Mouse (Mus musculus): Measurements from ENCODE around the gene Sned1. TPM values are rescaled to one million over a fixed set of nuclear protein-coding genes. Genes with fewer than 3 reads are reported as not detected.
"Not testable (repeated sequence)": the region's sequence is repeated elsewhere in the genome, so short reads cannot be mapped to it uniquely, and the experiment has no call there.

The Sned1 gene
- polyA plus RNA-seq (2016; fragmentation: Nextera tagmentation; extraction: Ambion mirVana), result 7.2 and 8.1 TPM in 2 replicates

DNA sequence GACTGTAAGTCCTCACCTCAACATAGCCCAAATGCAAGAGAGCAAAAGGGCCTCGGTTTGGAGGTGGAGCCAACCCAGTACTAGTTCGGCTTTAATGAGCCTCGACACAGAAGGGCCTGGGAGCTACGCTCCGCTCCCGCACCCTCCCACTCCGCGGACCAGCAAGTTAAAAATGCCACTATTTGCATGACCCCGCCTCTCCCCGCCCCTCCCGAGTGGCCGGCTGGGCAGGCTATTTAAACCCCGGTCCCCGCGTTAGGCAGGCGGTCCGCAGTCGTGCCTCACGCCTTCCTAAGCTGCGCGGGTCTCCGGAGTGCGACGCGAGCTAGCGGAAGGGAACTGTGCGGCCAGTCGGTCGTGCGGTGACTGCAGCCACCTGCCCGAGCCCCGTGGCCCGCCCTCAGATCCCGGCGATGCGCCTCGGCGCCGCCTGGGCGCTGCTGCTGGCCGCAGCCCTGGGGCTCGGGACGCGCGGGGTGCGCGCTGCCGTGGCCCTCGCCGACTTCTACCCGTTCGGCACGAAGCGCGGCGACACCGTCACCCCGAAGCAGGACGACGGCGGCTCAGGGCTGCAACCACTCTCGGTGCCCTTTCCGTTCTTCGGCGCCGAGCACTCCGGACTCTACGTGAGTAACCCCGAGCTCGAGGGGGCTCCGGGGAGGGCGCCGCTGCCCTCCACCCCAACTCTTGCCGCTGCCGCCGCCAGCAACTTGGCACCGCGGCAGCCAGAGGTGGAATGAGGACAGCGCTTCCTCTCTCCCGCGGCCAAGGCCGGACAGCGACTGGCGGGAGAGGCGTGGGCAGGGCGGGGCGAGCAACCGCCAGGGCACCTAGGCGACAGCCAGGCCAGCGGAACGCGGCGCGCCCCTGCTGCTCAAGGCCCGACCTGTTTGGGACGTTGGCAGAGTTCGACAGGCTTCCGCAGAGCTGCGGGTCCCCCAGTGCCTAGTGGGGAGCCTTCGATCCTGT, at the start of gene Sned1:
TSS of gene Sned1 (plus strand) at position 266 of the 969 bp plus-strand sequence.
- Histone ChIP-seq H3K36me3 (no peaks in the 10 kb centered on the region), H3K9me3 (replicated peaks) (no peaks in the 10 kb centered on the region), H3K9ac (peak within 1 kb of the TSS; percentile 67), H3K27ac (ENCODE audit: poor library complexity, severe bottlenecking) (no peak within 1 kb of the TSS), H3K4me1 (replicated peaks) (peaks cover 20% of the 10 kb centered on the region), H3K27me3 (replicated peaks) (peaks cover 43% of the 10 kb centered on the region), H3K4me3 (peak within 1 kb of the TSS; percentile 61), H3K4me2 (peak within 1 kb of the TSS; percentile 98)
- WGBS, result under 1% methylated on average over 100 of the region's 100 CpGs
- ATAC-seq (ENCODE audit: insufficient number of reproducible peaks, low FRiP score), result peak; percentile 81

- Histone ChIP-seq H3K4me1 (replicated peaks) (0 out of 2 replicates have a peak, but pooled peaks cover 4% of the 10 kb centered on the region), H3K27ac (ENCODE audit: poor library complexity, severe bottlenecking) (no peak overlapping the region), H3K4me2 (0 out of 2 replicates have a peak overlapping the region, but pooled peaks have one; percentile 14), H3K9me3 (replicated peaks) (peaks cover 9% of the 10 kb centered on the region; the same call in 1 of the 2 replicates), H3K36me3 (no peaks in the 10 kb centered on the region), H3K27me3 (replicated peaks) (peaks cover 81% of the 10 kb centered on the region), H3K9ac (no peak overlapping the region), H3K4me3 (no peak overlapping the region)
- 8% methylated on average over 14 of the region's 17 CpGs for WGBS
- no peak for ATAC-seq (ENCODE audit: insufficient number of reproducible peaks, low FRiP score)
Measured at GRCm38 (mm10) chr1:93190726-93191305, 44.8 kb upstream of the Sned1 start.

DNA sequence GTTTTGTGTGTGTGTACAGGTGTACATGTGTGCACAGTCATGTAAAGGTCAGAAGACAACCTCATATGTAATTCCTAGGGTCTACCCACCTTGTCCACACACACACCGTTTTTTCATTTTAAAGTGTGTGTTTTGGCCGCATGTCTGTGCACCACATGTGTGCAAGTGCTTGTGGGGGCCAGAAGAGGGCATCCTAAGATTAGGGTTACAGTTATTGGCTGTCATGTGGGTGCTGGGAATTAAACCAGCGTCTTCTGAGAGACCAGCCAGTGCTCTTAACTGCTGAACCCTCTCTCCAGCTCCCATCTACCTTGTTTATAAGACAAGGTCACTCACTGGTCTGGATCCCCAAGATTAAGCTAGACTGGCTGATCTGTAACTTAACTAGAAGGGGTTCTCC, 40.7 kb upstream of the Sned1 start:
- WGBS, result 75% methylated on average over 3 of the region's 3 CpGs
- no peak for ATAC-seq (ENCODE audit: insufficient number of reproducible peaks, low FRiP score)
- H3K36me3 ChIP-seq, result no peaks in the 10 kb centered on the region

DNA sequence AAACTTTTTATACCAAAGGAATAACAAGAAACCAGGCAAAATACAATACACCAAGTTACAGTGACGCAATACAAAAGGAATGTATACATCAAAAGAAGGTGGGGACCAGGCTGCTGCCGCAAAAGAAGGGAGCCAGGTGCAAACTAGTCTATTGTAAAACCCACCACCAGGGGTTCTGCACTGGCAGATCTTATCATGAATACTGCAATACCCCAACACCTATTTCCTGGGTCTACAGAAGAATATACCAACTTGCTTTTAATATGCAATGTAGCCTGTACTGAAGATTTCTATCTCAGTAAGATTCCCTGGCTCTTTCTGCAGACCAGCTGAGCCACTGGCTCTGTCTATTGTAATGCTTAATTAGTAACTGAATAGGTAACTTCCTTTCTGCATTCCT, 38.2 kb upstream of the Sned1 start:
- not testable (repeated sequence) for H3K4me3 ChIP-seq; H3K36me3 ChIP-seq; ATAC-seq (ENCODE audit: insufficient number of reproducible peaks, low FRiP score); H3K4me1 ChIP-seq (replicated peaks); H3K27ac ChIP-seq (ENCODE audit: poor library complexity, severe bottlenecking); H3K9ac ChIP-seq; H3K4me2 ChIP-seq
- H3K9me3 ChIP-seq (replicated peaks), result peaks cover 14% of the 10 kb centered on the region; the same call in 1 of the 2 replicates
- peaks cover 24% of the 10 kb centered on the region for H3K27me3 ChIP-seq (replicated peaks)
- WGBS, result 85% methylated on average over 2 of the region's 2 CpGs

More for the DNA sequence above, 40.7 kb upstream of the Sned1 start:
- H3K9ac ChIP-seq, result no peak overlapping the region
- H3K27ac ChIP-seq (ENCODE audit: poor library complexity, severe bottlenecking), result no peak overlapping the region
- no peak overlapping the region for H3K4me3 ChIP-seq
- H3K9me3 ChIP-seq (replicated peaks), result peaks cover 14% of the 10 kb centered on the region; the same call in 1 of the 2 replicates
- 0 out of 2 replicates have a peak, but pooled peaks cover 4% of the 10 kb centered on the region for H3K4me1 ChIP-seq (replicated peaks)
- H3K4me2 ChIP-seq, result no peak overlapping the region
- H3K27me3 ChIP-seq (replicated peaks), result peaks cover 41% of the 10 kb centered on the region

- H3K4me2 ChIP-seq, result no peak overlapping the region
- H3K27ac ChIP-seq (ENCODE audit: poor library complexity, severe bottlenecking), result no peak overlapping the region
- WGBS, result 71% methylated on average over 3 of the region's 3 CpGs
- no peak for ATAC-seq (ENCODE audit: insufficient number of reproducible peaks, low FRiP score)
- no peak overlapping the region for H3K4me3 ChIP-seq
- peaks cover 14% of the 10 kb centered on the region; the same call in 1 of the 2 replicates for H3K9me3 ChIP-seq (replicated peaks)
- H3K9ac ChIP-seq, result no peak overlapping the region
- H3K36me3 ChIP-seq, result no peaks in the 10 kb centered on the region
- no peaks in the 10 kb centered on the region for H3K4me1 ChIP-seq (replicated peaks)
- H3K27me3 ChIP-seq (replicated peaks), result peaks cover 23% of the 10 kb centered on the region
Measured at GRCm38 (mm10) chr1:93197916-93198315, 37.7 kb upstream of the Sned1 start.

- 69% methylated on average over 12 of the region's 12 CpGs for WGBS
Measured at GRCm38 (mm10) chr1:93206277-93206970, 29.2 kb upstream of the Sned1 start.

DNA sequence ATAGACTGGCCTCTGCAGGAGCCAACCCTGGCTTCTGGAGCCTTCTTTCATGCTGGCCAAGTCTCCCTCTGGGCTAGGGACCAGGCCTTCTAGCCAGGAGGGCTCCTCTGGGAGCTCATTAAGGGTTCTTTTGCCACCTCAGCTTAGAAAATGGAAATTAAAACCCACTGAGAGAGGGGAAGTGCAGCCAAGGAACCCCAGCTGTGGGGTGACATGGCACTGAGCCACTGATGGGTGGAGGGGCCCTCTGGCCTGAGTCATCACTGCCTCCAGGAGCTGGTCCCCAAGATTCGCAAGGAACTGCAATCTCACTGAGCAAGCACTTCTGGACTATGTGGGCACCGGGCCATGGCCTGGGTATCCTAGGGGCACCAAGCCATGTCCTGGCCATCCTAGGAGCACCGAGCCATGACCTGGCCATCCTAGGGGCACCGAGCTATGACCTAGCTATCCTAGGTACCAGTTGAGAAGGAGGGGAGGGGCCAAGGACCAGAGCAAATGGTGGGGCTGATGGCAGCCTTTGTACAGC, 28.0 kb upstream of the Sned1 start:
- no peak for ATAC-seq (ENCODE audit: insufficient number of reproducible peaks, low FRiP score)
- H3K4me3 ChIP-seq, result no peak overlapping the region
- no peak overlapping the region for H3K9ac ChIP-seq
- WGBS, result 75% methylated on average over 4 of the region's 4 CpGs
- no peak overlapping the region for H3K4me2 ChIP-seq
- no peaks in the 10 kb centered on the region for H3K9me3 ChIP-seq (replicated peaks)
- no peaks in the 10 kb centered on the region for H3K36me3 ChIP-seq
- H3K27ac ChIP-seq (ENCODE audit: poor library complexity, severe bottlenecking), result no peak overlapping the region
- H3K27me3 ChIP-seq (replicated peaks), result peaks cover 25% of the 10 kb centered on the region; the same call in 1 of the 2 replicates
- H3K4me1 ChIP-seq (replicated peaks), result peaks cover 42% of the 10 kb centered on the region

More at GRCm38 (mm10) chr1:93206277-93206970, 29.2 kb upstream of the Sned1 start:
- no peak for ATAC-seq (ENCODE audit: insufficient number of reproducible peaks, low FRiP score)
- H3K4me3 ChIP-seq, result no peak overlapping the region
- no peaks in the 10 kb centered on the region for H3K36me3 ChIP-seq
- H3K27ac ChIP-seq (ENCODE audit: poor library complexity, severe bottlenecking), result no peak overlapping the region
- H3K9me3 ChIP-seq (replicated peaks), result no peaks in the 10 kb centered on the region
- H3K9ac ChIP-seq, result no peak overlapping the region
- H3K4me2 ChIP-seq, result no peak overlapping the region
- peaks cover 33% of the 10 kb centered on the region for H3K4me1 ChIP-seq (replicated peaks)
- peaks cover 28% of the 10 kb centered on the region; the same call in 1 of the 2 replicates for H3K27me3 ChIP-seq (replicated peaks)

DNA sequence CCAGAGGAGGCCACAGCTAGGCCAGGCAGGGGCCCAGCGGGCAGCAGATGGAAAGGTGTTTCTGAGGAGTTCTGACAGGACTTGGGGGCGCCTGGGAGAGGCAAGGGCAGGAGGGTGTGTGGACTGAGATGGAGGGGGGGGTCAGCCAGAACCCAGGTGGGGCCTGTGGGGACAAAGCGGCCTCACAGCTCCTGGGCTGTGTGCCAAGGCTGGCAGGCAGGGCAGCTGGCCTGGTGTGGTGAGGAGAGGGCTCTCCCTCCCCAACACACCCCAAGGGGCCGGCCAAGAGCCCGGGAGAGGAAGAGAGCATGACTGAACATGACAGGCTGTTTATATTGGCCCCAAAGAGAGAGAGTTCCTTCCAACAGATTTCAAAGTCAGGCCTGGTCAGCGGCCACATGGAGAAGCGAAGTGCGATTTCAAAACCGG, 25.4 kb upstream of the Sned1 start:
- 18% methylated on average over 9 of the region's 9 CpGs for WGBS
- Histone ChIP-seq H3K36me3 (no peaks in the 10 kb centered on the region), H3K4me2 (peak overlapping the region; percentile 14), H3K4me3 (no peak overlapping the region), H3K9me3 (replicated peaks) (no peaks in the 10 kb centered on the region), H3K9ac (no peak overlapping the region), H3K27me3 (replicated peaks) (peaks cover 30% of the 10 kb centered on the region; the same call in 1 of the 2 replicates), H3K4me1 (replicated peaks) (peaks cover 52% of the 10 kb centered on the region), H3K27ac (ENCODE audit: poor library complexity, severe bottlenecking) (peak overlapping the region; percentile 79)
- peak; percentile 82 for ATAC-seq (ENCODE audit: insufficient number of reproducible peaks, low FRiP score)

DNA sequence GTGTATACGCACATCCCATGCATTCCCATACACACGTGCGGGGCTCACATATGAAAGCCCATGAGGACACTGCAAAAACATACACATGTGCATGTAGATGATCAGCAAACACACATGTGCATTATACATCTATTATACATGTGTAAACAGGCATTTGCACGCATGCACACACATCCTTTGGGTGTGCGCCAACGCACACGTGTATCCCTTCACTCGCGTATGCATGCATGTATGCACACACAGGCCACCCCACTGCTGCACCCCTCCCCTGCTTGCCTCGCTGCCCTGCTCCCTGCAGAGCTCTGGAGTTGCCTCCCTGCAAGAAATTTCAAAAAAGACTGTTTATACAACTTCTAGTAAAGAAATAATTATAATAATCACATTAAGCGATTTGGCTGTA, 24.6 kb upstream of the Sned1 start:
- Histone ChIP-seq H3K4me3 (no peak overlapping the region), H3K27ac (ENCODE audit: poor library complexity, severe bottlenecking) (peak overlapping the region; percentile 79; the same call in 1 of the 2 replicates), H3K9me3 (replicated peaks) (no peaks in the 10 kb centered on the region), H3K4me2 (peak overlapping the region; percentile 14), H3K4me1 (replicated peaks) (peaks cover 49% of the 10 kb centered on the region), H3K9ac (no peak overlapping the region), H3K36me3 (no peaks in the 10 kb centered on the region), H3K27me3 (replicated peaks) (peaks cover 34% of the 10 kb centered on the region; the same call in 1 of the 2 replicates)
- no peak for ATAC-seq (ENCODE audit: insufficient number of reproducible peaks, low FRiP score)
- 89% methylated on average over 11 of the region's 11 CpGs for WGBS

DNA sequence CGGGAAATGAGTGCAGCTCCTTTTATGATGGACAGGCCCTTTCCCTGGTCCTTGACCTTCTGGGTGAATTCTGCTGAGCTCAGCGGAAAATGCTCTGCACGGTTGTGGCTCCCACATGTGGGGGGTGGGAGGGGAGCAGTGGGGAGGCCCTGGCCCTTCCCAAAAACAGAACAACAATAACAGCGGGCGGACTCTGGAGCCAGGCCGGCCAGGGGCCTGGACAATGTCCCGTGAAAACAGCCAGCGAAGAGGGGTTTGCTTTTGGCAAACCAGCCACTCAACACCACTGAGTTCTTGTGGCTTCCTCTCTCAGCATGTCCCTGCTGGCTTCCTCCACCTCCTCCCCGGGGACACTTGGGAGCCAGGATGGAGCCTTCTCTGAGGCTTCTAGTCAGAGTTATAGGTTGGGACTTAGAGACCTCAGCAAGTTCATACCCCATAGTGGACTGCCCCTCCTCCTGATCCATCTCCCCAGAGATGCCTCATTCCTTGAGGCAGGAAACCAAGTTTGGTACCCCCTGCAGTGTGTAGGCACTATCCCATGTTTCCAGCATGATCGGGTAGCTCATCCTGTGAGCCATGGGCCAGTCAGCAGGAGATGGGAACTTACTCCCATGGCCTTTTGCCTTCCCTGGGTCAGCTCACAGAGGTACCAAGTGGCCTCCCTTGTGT, 24.0 kb upstream of the Sned1 start:
- H3K4me3 ChIP-seq, result no peak overlapping the region
- peak; percentile 23 for ATAC-seq (ENCODE audit: insufficient number of reproducible peaks, low FRiP score)
- H3K36me3 ChIP-seq, result no peaks in the 10 kb centered on the region
- WGBS, result 23% methylated on average over 10 of the region's 10 CpGs
- peak overlapping the region; percentile 8; the same call in 1 of the 2 replicates for H3K4me2 ChIP-seq
- no peaks in the 10 kb centered on the region for H3K9me3 ChIP-seq (replicated peaks)
- peak overlapping the region; percentile 79 for H3K27ac ChIP-seq (ENCODE audit: poor library complexity, severe bottlenecking)
- peaks cover 50% of the 10 kb centered on the region for H3K4me1 ChIP-seq (replicated peaks)
- H3K9ac ChIP-seq, result no peak overlapping the region
- H3K27me3 ChIP-seq (replicated peaks), result peaks cover 28% of the 10 kb centered on the region; the same call in 1 of the 2 replicates
